Mouse (Mus musculus): ENCODE data around the gene Upk3b. TPM values are rescaled to one million over a fixed set of nuclear protein-coding genes. Genes with fewer than 3 reads are reported as not detected.

Upk3b gene
- polyA plus RNA-seq, 1 experiment from 2014 or later, result not detected

DNA sequence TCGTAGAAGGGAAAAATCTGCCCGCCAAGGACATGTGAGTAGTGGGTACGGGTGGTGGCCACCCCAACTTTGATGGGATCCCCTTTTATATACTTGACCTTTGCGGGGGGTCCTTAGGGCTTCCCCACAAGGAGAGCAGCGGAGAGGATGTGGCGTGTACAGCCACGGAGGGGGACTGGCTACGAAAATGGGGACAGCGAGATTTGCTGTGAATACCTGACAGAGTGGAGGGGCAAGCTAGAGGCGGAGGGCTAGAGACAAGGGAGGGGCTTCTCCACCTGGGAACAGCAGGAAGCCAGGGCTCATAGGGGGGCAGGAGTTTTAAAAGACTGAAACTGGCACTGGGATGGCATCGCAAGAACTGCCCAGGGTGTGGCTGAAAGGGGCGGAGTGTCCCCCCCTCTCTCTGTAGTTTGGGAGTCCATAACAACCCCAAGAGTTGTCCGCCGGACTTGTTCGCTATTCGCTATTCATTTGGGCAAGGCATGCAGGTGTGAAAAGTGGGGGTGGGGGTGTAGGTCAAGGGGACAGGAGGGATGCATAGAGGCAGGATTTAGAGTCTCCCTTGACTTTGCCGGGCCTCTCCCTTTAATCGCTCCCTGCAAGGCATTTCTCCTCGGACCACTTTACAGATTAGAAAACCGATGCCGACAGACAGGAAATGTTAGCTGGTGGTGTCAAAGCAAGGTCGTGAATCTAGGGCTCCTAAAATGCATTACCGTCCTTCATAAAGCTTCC, 46.0 kb downstream of the Upk3b start:
- H3K27me3 ChIP-seq (replicated peaks), result no peaks in the 10 kb centered on the region
- 1% methylated on average over 23 of the region's 23 CpGs for WGBS
- H3K27ac ChIP-seq, result peak overlapping the region; percentile 74
- H3K36me3 ChIP-seq (replicated peaks), result no peaks in the 10 kb centered on the region
- peak overlapping the region; percentile 67 for H3K9ac ChIP-seq
- H3K9me3 ChIP-seq, result no peaks in the 10 kb centered on the region
- H3K4me2 ChIP-seq, result peak overlapping the region; percentile 87
- H3K4me3 ChIP-seq, result peak overlapping the region; percentile 71
- peak; percentile 59 for ATAC-seq (replicated peaks)
- peaks cover 26% of the 10 kb centered on the region for H3K4me1 ChIP-seq

DNA sequence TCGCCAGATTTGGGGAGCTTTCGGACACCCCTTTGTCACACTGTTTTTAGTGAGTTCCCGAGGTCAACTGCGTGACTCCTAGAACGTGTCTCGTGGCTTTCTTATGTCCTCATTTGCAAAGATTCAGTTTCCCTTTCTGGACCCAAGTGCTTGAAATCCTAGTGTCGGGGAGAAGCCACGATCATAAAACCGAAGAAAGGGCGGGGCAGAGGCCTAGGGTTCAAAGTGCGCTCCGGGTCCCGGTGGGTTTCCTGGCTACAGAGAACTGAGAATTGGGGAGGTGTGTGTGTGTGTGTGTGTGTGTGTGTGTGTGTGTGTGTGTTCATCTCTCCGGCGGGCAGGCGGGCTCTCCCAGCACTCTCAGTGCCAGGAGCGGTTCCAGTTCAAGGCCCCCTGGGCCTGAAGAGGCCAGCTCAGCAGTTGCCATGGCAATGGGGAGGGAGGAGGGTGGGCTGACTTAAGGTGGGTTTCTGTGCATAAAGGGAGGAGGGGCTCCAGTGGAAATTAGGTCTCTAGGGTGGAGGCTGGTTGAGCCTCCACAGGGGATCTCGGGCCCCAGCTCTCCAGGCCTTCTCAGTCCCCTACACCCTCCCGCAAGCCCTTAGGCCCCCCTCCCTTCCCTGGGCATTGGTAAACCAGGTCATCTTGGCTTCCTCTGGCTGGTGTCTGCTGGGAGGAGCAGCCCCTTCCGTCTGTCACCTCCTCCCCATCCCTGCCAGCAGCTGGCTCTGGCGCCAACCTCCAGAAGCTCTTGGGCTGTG, 46.8 kb downstream of the Upk3b start:
- Histone ChIP-seq H3K4me1 (peaks cover 26% of the 10 kb centered on the region), H3K27me3 (replicated peaks) (no peaks in the 10 kb centered on the region), H3K27ac (peak overlapping the region; percentile 74), H3K4me2 (peak overlapping the region; percentile 87), H3K4me3 (peak overlapping the region; percentile 71), H3K36me3 (replicated peaks) (no peaks in the 10 kb centered on the region), H3K9ac (peak overlapping the region; percentile 67; the same call in 1 of the 2 replicates), H3K9me3 (no peaks in the 10 kb centered on the region)
- WGBS, result 6% methylated on average over 18 of the region's 21 CpGs
- ATAC-seq (replicated peaks), result peak; percentile 40

DNA sequence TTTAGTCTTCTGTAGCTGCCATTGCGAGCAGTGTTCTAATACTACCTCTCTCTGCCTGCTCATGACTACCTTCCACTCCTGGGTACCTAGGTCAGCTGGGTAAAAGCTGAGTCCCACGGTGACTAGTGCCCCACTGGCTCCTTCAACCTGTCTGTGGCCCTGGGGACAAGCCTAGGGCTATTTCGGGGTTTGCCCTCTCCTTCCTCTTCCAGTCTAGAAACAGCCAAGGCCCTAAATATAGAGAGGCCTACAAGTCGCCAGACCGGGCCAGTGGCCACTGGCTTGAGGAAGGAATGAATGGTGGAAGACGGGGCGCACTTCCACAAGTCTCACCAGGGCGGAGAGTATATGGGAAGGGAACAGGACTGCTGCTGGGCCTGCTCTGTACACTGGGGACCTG, 48.0 kb downstream of the Upk3b start:
- Histone ChIP-seq H3K27ac (no peak overlapping the region), H3K4me2 (no peak overlapping the region), H3K27me3 (replicated peaks) (no peaks in the 10 kb centered on the region), H3K36me3 (replicated peaks) (no peaks in the 10 kb centered on the region), H3K4me1 (peaks cover 26% of the 10 kb centered on the region), H3K9ac (no peak overlapping the region), H3K4me3 (no peak overlapping the region), H3K9me3 (no peaks in the 10 kb centered on the region)
- no peak for ATAC-seq (replicated peaks)
- WGBS, result 90% methylated on average over 8 of the region's 8 CpGs

DNA sequence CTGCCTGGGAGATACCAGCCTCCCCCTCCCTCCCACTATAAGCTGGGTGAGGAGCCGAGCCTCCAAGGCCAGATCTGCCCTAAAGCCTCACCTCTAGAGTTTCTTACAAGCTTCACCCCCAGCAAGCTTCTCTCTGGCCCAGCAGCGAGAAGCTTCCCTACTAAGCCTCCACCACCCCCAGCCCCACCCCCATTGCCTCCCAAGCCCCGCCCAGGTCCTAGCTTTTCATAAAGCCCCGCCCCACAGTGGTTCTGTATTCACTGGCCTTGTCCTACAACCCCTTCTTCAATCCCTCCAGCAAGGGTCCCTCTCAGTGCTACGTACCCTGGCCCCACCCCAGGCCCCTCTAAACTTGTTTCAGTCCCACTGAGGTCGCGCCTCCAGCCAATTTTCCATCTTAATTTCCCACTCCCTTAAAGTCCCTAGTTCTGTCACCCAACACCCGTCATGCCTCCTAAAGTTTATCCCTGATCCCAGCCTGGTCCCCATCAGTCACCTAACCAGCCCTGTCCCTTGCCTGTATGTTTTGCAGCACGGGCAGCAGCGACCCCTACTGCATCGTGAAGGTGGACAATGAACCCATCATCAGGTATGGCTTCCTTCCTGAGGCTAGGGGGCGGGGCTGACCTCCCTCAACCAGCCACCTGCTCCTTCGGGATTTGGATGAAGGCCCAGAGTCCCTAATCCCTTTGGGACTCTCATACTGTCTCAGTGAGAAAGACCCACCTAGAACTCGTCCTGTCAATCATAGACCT, 50.7 kb downstream of the Upk3b start:
- WGBS, result 22% methylated on average over 14 of the region's 14 CpGs
- no peak overlapping the region for H3K27ac ChIP-seq
- no peaks in the 10 kb centered on the region for H3K9me3 ChIP-seq
- no peak overlapping the region for H3K4me3 ChIP-seq
- H3K4me1 ChIP-seq, result peaks cover 20% of the 10 kb centered on the region
- H3K27me3 ChIP-seq (replicated peaks), result no peaks in the 10 kb centered on the region
- H3K9ac ChIP-seq, result no peak overlapping the region
- ATAC-seq (replicated peaks), result no peak
- no peak overlapping the region for H3K4me2 ChIP-seq
- H3K36me3 ChIP-seq (replicated peaks), result no peaks in the 10 kb centered on the region

DNA sequence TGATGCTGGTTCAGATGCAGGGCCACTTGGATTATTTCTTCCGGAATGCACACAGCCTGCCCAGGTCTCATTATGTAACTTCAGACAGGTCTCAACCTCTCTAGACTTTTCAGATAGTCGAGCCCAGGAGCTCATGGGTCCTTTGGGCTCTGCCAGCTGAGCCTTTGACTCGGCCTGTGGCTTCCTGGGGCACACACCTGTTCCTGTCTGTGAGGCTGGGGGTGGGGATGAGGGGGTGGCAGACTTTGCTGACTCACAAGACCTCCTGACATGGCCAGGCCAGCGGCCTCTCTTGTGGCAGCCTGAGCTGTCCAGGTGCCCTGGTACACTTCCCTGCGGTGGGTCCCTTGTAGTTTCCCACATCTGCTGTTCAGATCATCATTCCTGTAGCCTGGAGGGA, 53.6 kb downstream of the Upk3b start:
- H3K4me1 ChIP-seq, result no peaks in the 10 kb centered on the region
- no peaks in the 10 kb centered on the region for H3K9me3 ChIP-seq
- ATAC-seq (replicated peaks), result no peak
- H3K36me3 ChIP-seq (replicated peaks), result no peaks in the 10 kb centered on the region
- H3K27me3 ChIP-seq (replicated peaks), result no peaks in the 10 kb centered on the region
- no peak overlapping the region for H3K4me3 ChIP-seq
- no peak overlapping the region for H3K27ac ChIP-seq
- WGBS, result 70% methylated on average over 5 of the region's 5 CpGs
- no peak overlapping the region for H3K9ac ChIP-seq
- no peak overlapping the region for H3K4me2 ChIP-seq

DNA sequence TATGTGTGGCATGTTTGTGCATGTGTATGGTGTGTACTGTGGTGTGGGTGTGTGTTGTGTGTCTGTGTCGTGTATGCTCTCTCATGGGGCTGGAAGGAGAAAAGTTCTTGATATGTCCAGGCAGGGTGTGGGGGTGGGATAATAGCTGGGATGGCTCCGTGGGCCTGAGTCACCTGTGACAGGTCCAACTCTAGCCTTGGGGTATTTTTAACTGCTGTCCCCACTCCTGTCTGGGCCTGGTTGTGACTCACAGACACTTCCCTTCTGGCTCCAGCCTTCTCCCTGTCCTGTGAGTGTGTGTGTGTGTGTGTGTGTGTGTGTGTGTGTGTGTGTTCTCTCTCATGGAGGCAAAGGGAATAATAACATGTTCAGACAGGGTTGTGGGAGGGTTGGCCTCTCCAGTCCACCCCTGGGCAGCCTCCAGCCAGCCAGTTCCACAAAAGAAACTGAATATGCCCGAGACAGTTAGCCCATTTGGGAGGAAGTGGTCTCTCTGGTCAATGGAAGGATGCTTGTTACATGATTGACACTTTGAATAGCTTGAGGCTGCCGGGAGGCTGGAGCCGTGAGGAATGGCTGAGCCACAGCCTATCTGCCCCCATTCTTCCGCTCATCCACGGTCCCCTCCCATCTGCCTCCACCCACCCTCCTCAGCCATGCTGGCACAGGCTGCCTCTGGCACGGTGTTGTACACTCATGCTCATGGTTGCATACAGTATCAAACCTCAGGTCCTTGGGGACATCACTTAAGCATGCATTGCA, 56.1 kb downstream of the Upk3b start:
- no peak overlapping the region for H3K27ac ChIP-seq

DNA sequence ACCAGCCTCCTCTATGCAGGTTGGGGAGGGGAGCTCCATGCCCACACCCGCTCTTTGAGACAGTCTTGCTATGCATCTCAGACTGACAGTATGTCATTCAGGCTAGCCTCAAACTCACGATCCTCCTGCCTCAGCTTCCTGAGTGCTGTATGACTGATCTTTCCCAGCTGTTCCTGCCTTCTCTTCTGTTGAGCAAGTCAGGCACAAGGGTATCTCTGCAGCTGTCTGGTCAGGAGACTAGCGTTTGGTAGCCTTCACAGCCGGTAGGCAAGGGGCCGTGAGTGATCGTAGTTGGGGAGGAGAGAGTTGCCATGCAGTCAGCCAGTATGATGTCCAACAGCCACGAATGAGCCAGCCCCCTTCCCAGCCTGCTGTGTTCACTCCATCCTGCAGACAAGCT, 56.8 kb downstream of the Upk3b start:
- Histone ChIP-seq H3K4me1 (no peaks in the 10 kb centered on the region), H3K4me3 (no peak overlapping the region), H3K36me3 (replicated peaks) (no peaks in the 10 kb centered on the region), H3K9me3 (no peaks in the 10 kb centered on the region), H3K9ac (no peak overlapping the region), H3K27me3 (replicated peaks) (no peaks in the 10 kb centered on the region), H3K4me2 (no peak overlapping the region), H3K27ac (no peak overlapping the region)
- 70% methylated on average over 7 of the region's 7 CpGs for WGBS
- ATAC-seq (replicated peaks), result no peak

More for the DNA sequence above, 56.1 kb downstream of the Upk3b start:
- Histone ChIP-seq H3K9me3 (no peaks in the 10 kb centered on the region), H3K9ac (no peak overlapping the region), H3K4me2 (no peak overlapping the region), H3K27me3 (replicated peaks) (no peaks in the 10 kb centered on the region), H3K36me3 (replicated peaks) (no peaks in the 10 kb centered on the region), H3K4me1 (no peaks in the 10 kb centered on the region), H3K4me3 (no peak overlapping the region)
- WGBS, result 53% methylated on average over 8 of the region's 8 CpGs
- no peak for ATAC-seq (replicated peaks)

Other genes starting within 250 kb of the Upk3b start
- gene Srrm3, start 231.6 kb upstream of the Upk3b start, polyA plus RNA-seq (2015; fragmentation: Nextera tagmentation; extraction: Ambion mirVana), result 98.9 and 111 TPM in 2 replicates
- 13.4 and 13.9 TPM in 2 replicates for gene Hspb1, start 150.6 kb upstream of the Upk3b start, polyA plus RNA-seq (2015; fragmentation: Nextera tagmentation; extraction: Ambion mirVana)
- gene Ywhag, start 103.9 kb upstream of the Upk3b start, polyA plus RNA-seq (2015; fragmentation: Nextera tagmentation; extraction: Ambion mirVana), result 845 and 866 TPM in 2 replicates
- 1.4 and 2.2 TPM in 2 replicates for gene Ssc4d, start 64.0 kb upstream of the Upk3b start, polyA plus RNA-seq (2015; fragmentation: Nextera tagmentation; extraction: Ambion mirVana)
- 0.17 and 0.21 TPM in 2 replicates for gene Zp3, start 58.4 kb upstream of the Upk3b start, polyA plus RNA-seq (2015; fragmentation: Nextera tagmentation; extraction: Ambion mirVana)
- 26.8 and 27.5 TPM in 2 replicates for gene Dtx2, start 43.7 kb upstream of the Upk3b start, polyA plus RNA-seq (2015; fragmentation: Nextera tagmentation; extraction: Ambion mirVana)
- not detected in 2 replicates for gene Upk3bl, start 16.0 kb downstream of the Upk3b start, polyA plus RNA-seq (2015; fragmentation: Nextera tagmentation; extraction: Ambion mirVana)
- 22.0 and 22.8 TPM in 2 replicates for gene Rasa4, start 45.4 kb downstream of the Upk3b start, polyA plus RNA-seq (2015; fragmentation: Nextera tagmentation; extraction: Ambion mirVana)
- 196 and 200 TPM in 2 replicates for gene Polr2j, start 78.1 kb downstream of the Upk3b start, polyA plus RNA-seq (2015; fragmentation: Nextera tagmentation; extraction: Ambion mirVana)
- gene Lrwd1, start 97.6 kb downstream of the Upk3b start, polyA plus RNA-seq (2015; fragmentation: Nextera tagmentation; extraction: Ambion mirVana), result 28.6 and 30.7 TPM in 2 replicates
- gene Alkbh4, start 97.7 kb downstream of the Upk3b start, polyA plus RNA-seq (2015; fragmentation: Nextera tagmentation; extraction: Ambion mirVana), result 22.3 and 22.8 TPM in 2 replicates
- gene Orai2, start 132.2 kb downstream of the Upk3b start, polyA plus RNA-seq (2015; fragmentation: Nextera tagmentation; extraction: Ambion mirVana), result 52.0 and 53.2 TPM in 2 replicates
- gene Prkrip1, start 160.5 kb downstream of the Upk3b start, polyA plus RNA-seq (2015; fragmentation: Nextera tagmentation; extraction: Ambion mirVana), result 54.8 and 55.6 TPM in 2 replicates
- 31.4 and 33.2 TPM in 2 replicates for gene Sh2b2, start 208.1 kb downstream of the Upk3b start, polyA plus RNA-seq (2015; fragmentation: Nextera tagmentation; extraction: Ambion mirVana)